Mouse (Mus musculus) ES-CJ7 (cell line): Measurements from ENCODE around the gene Rap1gap2.

Experiments used
- DNase-seq: peaks from one replicate; pipeline ENCODE4 v3.0.0; 2011; ENCODE audit warnings: low read depth, low spot score

Gene Rap1gap2

GRCm38 (mm10) chr11:74462651-74463050 lies 148.1 kb downstream of the Rap1gap2 start:
- DNase-seq: no peak

DNA sequence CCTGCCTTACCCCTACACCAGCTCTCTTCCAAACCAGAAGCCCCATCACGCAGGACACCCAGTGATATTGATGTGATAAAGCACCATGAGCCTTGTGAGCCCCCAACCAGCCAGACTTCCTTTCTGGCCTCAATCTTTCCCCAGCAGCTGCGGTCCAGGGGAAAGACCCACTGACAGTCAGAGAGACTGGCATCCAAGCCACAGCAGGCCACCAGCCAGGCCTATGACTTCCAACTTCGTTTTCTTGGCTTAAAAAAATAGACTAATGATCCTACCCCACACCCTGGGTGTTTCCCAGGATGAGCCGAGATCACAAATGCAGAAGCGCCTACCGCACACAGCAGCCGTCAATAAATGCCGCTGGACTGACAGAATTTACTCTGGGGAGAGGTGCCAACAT lies 151.1 kb downstream of the Rap1gap2 start:
- no peak for DNase-seq

DNA sequence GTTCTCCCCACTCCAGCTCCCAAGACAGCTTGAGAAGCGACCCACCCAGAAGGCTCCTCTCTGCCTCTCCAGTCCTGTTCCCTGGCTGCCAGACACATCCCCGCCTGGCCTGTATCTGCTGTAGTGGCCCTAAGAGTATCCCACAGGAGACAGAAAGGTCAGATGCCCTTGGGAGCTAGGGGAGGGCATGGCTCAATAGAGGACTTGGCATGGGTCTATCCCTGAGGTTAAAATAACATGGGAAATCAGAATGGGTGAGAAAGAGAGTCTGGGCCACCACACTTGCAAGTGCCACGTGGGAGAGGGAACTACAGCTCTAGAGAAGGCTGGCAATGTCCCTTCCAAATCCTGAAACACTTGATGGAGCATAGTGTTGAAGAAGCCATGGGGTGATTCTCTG lies 152.3 kb downstream of the Rap1gap2 start:
- no peak for DNase-seq

GRCm38 (mm10) chr11:74457194-74457593 lies 153.5 kb downstream of the Rap1gap2 start:
- DNase-seq: no peak

GRCm38 (mm10) chr11:74448556-74448955 lies 162.2 kb downstream of the Rap1gap2 start:
- DNase-seq: no peak

- DNase-seq: no peak
Observed at GRCm38 (mm10) chr11:74447991-74448403, 162.7 kb downstream of the Rap1gap2 start.

GRCm38 (mm10) chr11:74445591-74445990 lies 165.1 kb downstream of the Rap1gap2 start:
- peak; percentile 47 for DNase-seq

GRCm38 (mm10) chr11:74443924-74444256 lies 166.8 kb downstream of the Rap1gap2 start:
- no peak for DNase-seq

GRCm38 (mm10) chr11:74443147-74443923 lies 167.4 kb downstream of the Rap1gap2 start:
- no peak for DNase-seq

DNA sequence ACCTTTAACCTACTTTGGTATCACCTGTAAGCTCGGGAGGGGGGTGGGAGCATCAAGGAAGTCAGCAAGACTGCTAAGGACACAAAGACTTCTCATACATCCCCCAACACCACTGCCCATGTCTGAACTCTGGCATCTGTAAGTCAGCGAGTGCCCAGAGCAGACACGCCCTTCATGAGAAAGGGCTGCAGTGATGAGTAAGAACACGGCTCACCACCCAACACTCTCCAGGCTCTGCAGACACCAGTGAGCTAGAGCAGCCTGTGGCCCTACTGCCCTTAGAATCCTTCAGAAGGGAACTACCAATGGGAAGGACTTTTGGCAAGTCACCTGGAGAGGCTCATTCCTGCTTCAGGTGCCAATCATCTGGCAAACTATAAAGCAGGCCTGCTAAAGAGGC lies 168.3 kb downstream of the Rap1gap2 start:
- no peak for DNase-seq

DNA sequence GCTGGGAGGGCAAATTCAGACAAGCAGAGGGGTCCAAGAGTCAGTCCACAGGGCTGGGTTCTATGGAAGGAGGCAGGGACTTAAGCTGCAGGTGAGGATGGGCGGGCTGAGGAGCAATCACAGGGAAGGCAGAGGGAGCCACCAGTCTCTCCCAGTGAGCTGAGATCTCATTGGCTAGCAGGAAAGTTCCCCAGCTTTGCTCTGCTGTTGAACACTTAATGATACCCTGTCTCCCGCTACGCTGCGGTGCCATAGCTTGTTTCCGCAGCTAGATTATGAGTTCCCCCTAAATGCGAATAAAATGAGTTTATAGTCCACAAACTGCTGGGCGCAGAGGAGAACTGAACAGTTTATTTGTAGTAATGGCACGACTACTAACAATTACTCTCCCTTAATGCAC lies 170.6 kb downstream of the Rap1gap2 start:
- no peak for DNase-seq

- DNase-seq: peak; percentile 21
Observed at GRCm38 (mm10) chr11:74439202-74439601, 171.5 kb downstream of the Rap1gap2 start.

- no peak for DNase-seq
Observed at GRCm38 (mm10) chr11:74438249-74438648, 172.5 kb downstream of the Rap1gap2 start.

DNA sequence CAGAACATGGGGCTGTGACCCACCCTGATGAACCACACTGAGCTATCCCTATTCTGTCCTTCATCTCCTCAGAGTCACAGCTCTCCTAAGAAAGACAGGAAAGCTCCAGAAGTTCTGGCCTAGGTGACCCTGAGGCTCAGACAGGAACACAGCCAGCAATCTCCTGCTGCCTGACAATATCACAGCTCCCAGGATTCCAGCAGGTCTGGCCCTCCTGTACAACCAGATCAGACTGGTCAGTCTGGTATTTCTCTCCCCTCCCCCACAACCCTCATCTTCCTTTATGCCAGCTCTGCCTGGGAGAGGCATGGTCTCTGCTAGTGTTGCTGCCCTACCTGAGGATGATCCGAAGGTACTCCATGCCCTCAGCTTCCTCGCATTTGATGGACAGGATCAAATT lies 175.3 kb downstream of the Rap1gap2 start:
- DNase-seq: no peak

DNA sequence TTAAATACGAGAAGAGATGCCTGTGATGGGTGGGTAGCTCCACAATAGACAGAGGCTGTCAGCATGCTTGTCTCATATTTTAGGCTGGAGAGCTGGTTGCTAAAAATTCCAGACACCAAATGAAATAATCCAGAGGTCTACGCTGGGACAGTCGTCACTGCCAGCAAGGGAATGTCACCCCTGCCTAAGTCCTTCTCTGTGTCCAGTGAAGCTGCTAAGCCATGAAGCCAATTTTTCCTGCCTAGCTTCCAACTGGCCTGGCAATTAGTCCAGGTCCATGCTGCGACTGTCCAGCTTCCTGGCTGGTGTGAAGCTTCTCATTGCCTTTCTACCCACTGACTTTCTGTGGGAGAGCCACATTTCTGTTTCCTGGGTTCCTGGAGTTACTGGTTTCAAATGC lies 177.7 kb downstream of the Rap1gap2 start:
- DNase-seq: no peak

- no peak for DNase-seq
Observed at GRCm38 (mm10) chr11:74429798-74430529, 180.8 kb downstream of the Rap1gap2 start.

DNA sequence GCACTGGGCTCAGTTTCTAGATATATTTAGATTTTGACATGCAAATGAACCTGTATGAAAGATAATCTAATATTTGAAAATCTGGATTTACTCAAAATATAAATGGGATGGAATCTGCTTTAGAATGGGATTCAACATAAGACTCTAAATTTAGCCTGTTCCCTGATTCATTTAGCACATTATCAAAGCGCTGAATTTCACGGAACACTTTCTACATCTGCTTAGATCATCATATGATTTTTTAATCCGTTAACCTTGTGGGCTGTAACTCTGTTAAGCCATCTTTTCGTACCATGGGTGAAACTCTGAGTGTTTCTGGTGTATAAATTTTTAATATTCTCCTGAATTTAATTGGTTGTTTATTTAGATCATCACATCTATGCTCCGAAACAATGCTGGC lies 184.4 kb downstream of the Rap1gap2 start:
- DNase-seq: no peak

- DNase-seq: no peak
Observed at GRCm38 (mm10) chr11:74422019-74422418, 188.7 kb downstream of the Rap1gap2 start.

DNA sequence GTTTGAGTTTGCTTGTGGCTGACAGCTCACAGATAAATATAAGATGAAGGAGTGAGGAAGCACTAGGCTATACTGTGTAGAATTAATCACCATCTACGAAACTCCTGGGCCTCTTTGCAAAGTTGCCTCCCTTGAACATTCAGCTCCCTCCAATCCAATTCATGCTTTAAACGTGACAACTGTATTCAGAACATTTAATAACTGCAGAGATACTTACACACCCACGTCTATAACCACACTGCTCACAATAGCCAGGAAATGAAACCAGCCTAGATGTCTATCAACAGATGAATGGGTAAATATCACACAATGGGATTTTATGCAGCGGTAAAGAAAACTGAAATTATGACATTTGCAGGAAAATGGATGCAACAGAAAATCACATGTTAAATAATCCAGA lies 189.6 kb downstream of the Rap1gap2 start:
- DNase-seq: no peak

DNA sequence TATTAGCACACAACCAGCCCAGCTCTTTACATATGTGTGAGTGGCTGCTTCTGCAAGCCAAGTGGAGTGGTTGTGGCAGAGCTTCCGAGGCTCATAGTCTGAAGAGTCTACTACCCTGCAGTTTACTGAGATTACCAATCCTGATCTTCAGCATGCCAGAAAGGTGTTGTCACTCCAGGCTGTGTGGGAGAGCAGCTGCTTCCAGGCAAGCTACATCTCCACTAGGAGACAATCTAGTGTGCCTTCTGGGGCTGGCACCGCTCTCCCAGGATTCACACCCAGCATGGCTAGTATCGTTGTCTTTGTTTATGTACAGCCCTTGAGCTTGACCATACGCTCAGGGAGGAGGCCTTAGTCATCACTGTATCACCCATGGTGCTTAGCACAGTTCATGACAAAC lies 191.1 kb downstream of the Rap1gap2 start:
- no peak for DNase-seq

DNA sequence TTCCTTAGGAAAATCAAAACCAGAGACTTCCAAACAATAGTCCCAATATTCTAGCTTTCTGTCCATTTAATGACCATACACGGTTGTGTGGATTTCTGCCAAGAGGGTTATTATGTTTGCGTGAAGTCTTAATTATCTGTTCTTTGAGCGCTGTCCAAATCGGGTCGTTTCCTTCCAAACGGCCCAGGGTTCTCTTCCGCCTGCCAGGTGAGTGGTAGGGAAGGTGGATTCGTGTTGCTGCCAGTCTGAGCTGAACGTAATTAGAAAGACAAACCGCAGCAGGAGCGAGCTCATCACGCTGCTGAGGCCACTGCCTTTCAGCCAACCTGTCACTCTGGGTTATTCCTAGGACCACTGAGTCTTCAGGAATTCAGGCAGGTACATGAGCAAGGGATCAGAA lies 195.0 kb downstream of the Rap1gap2 start:
- DNase-seq: no peak

DNA sequence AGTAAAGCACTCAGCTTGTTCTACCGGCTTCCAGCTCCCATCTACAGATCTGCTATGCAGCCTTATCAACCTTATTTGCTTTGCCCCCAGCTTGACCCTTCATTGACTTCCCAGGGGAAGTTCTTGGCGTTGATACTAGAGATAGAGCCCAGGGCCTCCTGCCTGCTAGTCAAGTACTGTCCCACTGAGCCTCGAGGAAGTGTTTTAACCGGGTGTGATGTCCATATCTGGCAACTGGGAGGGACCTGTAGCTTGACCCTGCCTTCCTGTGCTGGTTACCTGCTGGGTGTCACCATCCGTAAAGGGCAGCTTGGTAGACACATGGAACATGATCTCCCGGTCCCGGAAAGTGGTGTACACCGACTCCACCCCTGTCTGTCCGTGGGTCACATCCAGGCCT lies 196.6 kb downstream of the Rap1gap2 start:
- no peak for DNase-seq

DNA sequence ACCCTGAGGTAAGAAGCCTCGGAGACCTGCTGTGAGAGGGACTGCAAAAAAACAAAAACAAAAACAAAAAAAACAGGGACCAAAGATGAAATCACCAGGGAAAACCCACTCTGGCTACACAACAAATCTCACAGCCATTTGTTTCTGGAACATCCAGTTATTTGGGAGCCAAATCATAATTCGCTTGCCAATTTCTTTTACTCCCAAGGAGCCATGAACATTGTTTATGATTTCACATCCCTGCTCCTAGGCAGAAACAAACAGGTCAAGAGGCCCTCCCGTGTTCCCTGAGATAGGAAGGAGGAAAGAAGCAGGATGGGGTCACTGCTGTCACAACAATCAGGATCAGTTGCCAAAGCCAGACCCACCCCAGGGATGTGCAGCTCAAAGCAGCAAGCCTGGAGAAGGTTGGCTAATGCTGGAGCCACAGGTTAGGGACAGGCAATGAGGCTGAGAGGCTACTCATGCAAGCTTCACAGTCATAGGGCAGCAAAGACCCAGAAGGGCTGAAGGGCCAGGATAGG lies 197.2 kb downstream of the Rap1gap2 start:
- no peak for DNase-seq
